Mouse (Mus musculus) CH12F3 (cell line): ENCODE data around the gene Otulin.

Experiments
- in situ Hi-C: fragments of 300-500 bp; cut with MboI; formaldehyde crosslinking; loops from 2 replicates; pipeline ENCODE4 v1.14.3; 2020; ENCODE audit warnings: low sequenced_read_pairs

Gene Otulin

DNA sequence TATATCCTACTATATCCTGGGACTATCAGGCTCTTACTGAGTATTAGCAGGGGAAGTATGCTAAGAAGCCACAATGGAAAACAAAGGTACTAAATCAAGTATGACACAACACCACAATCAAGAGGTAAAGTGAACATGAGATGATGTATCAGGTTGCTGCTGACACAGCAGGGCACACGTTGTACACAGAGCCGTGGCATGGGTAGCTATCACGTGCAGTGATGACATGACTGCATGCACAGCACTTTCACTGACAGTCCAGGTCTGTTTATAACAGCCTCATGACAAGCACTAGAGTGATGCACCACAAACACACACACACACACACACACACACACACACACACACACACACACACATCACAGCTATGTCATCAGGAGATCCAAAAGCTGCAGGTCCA is 13.3 kb downstream of the Otulin start:
- in situ Hi-C loops: no loop called here

DNA sequence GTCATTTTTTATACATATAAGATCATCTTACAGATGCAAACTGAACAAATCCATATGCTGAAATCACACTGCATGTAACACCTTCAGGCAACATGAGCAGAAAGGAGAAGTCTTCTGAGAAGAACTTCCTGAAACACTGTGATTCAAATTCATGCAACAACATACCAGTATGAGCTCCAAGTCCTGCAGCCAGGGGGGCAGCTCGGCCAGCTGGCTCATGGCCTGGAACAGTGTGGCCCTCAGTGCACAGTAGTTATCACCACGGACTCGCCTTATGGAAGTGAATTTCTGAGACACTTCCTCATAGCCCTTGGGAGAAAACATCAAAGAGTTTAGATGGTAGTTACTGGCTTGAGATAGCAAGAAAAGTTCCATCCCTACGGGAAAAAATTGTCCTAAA is 14.3 kb downstream of the Otulin start:
- in situ Hi-C loops: no loop called here

DNA sequence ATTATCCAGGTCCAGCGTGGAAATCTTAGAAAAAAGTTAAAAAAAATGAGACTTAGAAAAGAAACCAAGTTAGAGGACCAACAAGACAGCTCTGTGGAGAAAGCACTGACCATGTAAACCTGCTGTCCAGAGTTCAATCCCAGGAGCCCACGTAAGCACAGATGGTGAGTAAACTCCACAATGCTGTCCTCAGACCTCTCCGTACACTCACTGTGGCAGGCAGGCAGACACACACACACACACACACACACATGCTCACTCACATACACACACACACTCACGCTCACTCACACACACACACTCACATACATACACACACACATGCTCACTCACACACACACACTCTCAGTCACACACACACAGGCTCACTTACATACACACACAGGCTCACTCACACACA is 17.2 kb downstream of the Otulin start:
- in situ Hi-C loops: no loop called here

DNA sequence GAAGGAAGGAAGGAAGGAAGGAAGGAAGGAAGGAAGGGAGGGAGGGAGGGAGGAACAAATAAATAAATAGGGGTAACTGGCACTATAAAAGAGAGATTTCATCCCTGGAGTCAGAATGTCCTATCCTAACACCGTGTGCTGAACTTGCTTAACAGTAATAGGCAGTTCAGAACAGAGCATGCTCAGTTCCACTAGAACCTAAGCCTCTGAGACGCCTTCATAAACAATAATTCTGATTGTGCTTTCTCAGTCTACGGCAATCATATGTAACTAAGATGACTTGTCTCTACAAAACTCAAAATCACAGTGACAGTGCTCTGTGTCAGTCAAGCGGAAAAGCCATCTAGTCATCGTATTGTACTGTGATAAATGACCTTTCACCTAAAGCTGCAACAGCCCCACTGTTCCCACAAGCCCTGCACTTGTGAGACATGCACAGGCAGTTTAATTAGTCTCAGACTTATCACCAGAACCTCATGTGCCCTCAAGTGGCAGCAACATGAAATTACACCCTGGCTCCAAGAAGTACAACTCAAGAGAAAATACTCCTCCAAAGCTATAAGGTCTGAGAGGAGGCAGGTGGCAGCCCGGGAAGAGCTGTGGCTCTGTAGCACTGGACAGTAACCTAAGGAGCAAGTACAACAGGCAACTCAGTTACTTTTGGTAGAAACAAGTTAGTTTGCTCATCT is 17.8 kb downstream of the Otulin start:
- in situ Hi-C loops: no loop called here

DNA sequence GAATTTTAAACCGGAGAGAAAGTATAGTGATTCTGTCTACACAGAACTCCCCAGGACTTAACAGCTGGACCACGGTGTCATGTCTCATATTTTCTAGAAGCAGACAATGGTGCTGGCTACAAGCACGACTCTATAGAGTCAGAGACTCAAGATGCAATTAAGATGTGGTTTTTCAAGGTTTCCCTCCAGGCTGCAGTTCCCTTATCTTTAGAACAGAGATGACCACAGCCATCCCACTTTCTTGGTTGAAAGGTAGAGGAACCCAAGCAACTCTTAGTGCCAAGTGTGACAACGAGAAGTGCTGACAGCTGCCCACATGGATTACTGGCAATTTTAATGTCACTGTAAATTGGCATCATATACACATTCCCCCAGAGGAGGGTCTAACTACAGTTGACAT is 20.9 kb downstream of the Otulin start:
- in situ Hi-C loops: no loop called here

DNA sequence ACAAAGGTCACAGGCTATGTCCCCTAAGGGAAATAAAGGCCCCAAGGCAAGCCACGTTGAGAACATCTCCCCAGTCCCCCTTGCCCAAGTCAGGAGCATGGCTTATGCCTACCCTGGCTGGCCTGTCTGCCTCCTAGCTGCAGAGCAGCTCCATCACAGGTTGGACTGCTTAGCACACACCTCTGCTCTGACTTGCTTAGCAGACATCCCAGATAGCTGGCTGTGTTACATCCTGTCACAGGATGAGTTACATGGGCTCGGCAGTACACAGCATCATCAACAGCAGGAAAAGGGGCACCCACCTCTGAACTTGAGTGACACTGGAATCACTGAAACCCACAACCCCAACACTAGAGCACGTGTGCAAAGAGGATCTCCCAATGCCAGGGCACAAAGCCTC is 25.2 kb downstream of the Otulin start:
- in situ Hi-C loops: no loop called here

DNA sequence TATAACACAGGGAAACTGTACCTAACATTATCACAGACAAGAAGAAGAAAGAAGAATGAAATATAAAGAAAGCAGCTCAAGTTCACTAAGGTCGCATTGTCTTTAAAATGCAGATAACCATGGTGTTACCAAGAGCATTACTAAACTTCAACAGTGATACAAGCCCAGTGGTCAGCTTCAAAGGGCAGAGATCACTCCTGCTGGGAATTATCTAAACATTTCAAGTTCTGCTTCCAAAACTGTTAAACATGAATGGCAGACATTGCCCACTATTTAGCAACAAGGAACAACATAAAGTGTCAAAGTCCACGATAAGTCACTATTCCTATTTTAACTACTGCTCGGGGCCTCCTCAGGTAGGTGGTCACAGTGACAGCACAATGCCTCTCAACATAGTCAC is 25.9 kb downstream of the Otulin start:
- in situ Hi-C loops: no loop called here

DNA sequence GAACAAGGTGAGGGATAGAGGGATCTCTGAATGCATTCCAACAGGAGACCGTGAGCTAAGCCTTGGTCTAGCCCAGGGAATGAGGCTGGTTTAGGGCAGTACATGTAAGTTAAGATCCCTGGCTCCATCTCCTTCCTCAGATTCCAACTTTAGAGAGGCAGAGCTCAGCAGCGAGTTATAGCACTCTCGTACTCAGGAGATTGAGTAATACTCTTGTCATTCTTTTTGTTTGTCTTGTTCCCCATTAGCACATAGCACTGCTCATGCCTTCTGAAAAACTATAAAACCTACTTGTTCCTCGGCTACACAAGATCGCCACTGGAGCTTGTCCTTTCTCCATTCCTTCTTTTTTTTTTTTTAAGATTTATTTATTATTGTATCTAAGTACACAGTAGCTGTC is 30.0 kb downstream of the Otulin start:
- in situ Hi-C loops: no loop called here

DNA sequence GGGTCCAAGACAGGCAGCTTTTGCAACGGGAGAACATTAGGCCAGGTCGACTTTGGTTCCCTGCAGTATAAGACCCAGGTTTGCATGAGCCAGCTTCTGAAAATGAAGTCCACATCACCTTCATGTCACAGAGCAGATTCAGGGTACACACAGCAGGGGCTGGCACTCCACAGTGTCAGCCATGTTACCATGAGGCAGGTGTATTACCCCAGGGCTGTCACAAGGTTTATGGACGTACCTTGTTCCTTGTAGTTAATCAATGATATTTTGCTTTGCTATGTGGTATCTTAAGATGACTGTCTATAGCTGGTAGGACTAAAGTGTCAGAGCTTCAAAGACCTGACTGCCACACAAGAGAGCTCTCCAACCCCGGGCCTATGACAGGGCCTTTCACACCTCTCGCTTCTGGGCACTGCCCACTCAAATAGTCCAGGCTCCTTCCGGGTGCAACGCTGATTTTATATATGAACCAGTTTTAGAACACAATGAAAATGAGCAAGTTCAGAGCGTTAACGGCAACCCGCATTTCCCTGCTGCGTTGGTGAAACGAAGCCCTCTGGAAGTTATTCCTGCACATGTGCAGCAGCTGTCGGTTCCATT is 31.6 kb downstream of the Otulin start:
- in situ Hi-C loops: no loop called here

DNA sequence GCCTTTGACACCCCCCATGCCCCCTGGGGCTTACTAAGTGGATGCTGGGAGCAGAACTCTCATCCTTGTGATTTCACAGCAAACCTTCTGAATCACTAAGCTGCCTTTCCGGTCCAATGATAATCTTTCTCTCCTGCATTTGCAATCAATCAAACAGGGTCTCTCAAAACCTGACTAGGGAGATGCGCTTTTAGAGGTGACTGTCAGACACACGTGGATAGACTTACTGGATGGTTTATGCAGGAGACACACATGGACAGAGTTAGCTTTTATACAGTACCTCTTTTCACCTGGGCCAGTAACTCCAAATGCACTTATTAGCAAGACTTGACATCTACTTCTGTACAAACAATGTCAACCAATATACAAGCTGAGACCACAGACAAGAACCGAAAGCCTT is 33.0 kb downstream of the Otulin start:
- in situ Hi-C loops: no loop called here

DNA sequence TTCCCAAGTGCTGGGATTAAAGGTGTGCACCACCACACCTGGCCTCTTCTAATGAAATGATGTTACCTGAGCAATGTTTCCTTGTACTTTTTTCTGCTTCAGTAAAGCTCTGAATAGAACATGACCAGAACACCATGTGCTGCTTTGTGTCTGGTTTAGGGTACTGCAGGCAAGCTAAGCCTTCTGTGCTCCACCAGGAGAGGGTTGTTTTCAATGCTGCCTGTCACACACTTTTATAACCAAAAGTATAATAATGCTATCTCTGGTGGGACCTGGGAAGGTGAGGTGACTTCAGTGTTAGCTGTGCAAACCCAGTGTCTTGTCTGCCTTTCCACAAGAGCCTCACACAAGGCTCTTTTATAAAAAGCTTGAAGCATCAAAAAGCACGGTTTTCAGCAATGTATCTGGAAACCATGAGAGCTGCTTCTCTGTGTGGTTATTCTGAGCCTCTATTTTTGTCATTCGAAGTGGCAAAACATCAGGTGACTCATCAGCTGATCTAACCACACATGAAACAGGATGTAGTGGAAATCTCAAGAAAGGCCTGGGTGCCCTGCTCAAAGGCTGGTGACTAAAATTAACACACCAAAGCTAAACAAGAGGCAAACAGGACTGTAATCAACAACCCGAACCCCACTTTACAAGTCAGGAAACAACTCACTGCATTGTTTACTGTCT is 33.9 kb downstream of the Otulin start:
- in situ Hi-C loops: no loop called here

DNA sequence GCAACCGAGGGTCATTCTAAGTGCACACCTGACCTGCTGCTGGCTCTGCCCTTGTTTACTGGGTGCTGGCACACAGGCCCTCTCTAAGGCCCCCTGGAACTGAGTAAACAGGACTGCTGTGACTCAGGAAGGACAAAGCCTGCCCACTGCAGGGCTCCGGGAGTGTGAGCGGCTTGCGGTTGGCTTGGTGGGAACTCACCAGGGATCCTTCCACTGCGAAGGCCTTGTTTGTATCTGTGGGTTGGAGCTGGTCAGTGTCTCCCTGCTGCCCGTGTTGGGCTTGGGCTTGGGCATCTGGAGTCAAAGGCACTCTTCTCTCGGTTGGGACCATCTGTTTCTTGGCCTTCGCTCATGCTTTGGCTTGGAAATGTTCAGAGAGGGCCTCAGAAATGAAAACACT is 34.9 kb downstream of the Otulin start:
- in situ Hi-C loops: no loop called here

DNA sequence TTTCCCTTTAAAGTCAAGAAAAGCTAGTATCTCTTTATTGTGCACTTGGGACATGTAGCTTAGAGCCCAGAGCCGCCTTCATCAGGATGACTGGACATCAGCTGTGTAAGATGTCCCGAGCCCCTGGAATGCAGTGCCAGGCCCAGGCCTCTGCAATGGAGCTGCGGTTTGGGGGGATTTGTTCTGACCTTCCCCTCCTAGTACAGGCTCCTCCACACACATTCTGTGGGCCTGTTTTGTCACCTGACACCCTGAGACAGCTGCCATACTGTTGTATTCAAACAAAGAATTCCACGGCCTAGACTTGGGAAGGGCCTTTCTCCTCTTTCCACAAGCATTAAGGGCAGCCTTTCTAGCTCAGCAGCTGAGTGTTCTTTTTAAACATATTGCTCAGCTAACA is 35.5 kb downstream of the Otulin start:
- in situ Hi-C loops: no loop called here

DNA sequence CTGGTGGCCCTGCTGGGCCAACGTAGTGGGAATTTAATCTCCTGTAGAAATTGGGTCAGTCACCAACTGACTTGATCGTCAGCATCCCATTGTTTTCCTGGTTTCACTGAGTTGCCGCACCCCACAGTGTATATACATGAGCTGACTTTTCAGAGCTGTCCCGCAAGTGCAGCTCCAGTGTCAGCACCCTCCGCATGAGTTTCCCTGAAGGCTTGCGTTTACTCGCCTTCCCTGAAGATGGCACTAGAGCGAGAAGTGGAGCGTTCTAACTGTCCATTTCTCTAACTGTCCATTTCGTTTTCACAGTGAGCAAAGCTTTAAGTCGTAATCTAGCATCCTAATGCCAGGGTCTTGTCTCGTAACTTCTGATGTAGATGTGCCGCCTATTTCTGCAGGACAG is 36.8 kb downstream of the Otulin start:
- in situ Hi-C loops: no loop called here

DNA sequence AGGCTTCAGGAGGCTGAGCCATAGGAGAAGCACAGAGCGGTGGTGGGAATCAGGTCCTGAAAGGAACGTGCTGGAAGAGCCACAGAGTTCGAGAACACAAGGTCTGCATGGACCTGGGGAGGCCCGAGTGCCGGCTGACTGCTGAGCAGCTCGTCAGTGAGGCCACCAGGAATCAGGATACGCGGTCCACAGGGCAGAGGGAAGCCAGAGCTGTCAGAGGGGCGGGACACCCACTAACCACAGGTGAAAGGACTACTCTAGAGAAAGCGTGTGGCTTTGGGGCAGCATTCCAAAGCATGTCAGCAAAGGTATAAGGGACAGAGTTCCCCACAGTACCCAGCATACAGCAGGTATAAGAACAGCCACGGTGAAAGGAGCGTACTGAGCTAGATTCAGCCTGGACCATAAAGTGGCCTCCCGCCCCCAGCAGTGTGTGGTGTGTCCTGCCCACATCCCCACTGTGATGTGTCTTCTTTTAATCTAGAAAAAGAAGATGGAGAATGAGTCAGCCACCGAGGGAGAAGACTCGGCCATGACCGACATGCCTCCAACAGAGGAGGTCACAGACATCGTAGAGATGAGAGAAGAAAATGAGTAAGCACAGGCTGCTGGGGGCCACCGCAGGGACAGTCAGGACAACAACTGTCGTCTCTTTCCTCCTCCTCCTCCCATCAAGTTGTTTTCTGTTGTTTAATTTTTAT is 37.7 kb downstream of the Otulin start:
- in situ Hi-C loops: no loop called here

DNA sequence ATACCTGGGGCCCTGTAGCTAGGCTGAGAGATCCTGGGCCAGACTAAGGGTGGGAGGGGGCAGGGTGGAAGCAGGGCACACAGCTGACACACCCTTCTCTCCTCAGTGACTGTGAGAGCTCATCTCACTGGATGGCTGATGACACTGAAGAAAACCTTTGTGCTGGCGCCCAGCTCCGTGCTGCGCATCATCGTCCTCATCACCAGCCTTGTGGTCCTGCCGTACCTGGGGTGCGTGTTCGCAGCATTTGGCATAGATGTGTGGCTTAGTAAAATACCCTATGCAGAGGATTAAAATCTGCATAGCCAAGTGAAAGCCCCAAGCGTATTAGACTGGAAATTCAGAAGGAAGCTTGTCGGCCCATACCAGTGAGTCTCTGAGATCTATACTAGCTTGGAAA is 39.7 kb downstream of the Otulin start:
- in situ Hi-C loops: no loop called here

DNA sequence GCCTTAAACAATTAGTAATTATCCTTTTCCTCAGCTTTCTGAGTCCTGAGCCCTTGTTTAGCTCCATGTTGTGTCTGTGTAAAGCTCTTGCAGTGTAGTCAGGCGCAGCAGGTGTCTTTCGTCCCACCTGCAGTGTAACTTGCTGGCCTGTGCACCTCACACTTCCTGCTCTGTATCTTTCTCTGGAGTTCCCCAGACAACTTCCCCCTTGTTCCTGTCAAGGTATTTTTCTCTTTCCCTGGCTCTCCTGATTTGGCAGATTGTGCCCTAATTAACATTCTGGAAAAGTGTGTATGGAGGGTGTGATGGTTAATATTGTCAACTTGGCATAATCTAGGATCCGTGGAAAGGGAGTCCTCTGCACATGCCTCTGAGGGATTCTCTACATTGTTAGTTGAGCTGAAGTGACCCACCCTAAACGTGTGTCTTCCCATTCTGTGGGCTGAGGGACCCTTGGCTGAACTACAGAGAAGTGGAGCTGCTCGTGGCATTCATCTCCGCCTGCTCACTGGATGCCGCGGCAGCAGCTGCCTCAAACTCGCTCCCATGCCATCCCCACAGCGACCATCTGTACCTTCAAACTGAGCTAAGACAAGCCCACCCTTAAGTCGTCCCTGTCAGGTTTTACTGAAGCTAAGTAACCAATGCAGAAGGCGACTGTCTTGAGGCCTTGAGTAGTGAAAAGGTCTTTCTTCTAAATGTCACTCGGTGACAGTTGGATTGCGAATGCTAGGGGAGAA is 42.2 kb downstream of the Otulin start:
- in situ Hi-C loops: loop anchor here (10.0 kb wide), 1 partner anchor 273 kb away; no protein-coding TSS in a partner anchor

DNA sequence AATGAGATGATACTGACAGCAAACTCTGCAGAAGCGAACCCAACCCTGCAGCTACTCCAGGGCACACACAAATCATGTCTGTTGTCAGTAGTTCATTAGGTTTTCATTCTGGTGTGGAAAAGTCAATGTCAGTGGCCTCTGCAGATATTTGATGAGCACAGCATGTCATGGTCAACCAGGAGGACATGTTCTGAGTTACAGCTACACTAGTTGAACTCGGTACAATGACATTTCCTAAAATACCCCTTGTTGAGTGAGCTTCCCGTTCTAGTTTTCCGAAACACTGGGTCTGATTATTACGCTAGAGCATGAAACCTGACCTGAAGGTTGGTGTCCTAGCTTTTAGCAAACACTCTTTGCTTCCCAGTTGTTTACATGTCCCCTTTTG is 44.4 kb downstream of the Otulin start:
- in situ Hi-C loops: loop anchor here (10.0 kb wide), 1 partner anchor 271 kb away; no protein-coding TSS in a partner anchor

DNA sequence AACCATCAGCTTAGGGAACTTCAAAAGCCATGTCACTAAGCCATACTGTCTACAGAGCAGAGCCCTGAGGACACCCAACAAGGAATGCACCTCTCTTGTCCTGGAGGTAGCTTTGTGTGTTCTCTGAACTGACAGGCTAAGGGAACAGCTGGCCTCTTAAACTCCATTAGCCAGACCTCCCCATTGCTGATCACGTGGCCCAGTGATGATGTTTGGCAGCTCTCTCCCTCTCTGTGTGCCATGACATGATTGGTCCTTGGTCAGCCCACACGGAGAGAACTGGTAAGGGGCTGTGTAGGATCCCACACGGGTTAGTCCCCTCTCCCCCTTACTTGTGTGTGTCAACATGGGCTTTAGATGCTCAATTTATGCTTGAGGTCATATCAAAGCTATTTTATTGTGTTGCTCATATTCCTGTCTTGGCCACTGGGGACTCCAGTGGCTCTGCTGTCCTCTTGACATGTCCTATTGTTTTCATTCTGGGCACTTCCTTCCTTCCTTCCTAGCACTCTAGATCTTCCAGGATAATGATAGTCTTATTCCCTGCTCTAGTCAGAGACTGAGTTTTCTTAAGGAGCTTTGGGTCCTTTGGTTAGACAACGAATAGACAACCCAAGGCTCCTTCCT is 44.9 kb downstream of the Otulin start:
- in situ Hi-C loops: loop anchor here (10.0 kb wide), 1 partner anchor 271 kb away; no protein-coding TSS in a partner anchor

DNA sequence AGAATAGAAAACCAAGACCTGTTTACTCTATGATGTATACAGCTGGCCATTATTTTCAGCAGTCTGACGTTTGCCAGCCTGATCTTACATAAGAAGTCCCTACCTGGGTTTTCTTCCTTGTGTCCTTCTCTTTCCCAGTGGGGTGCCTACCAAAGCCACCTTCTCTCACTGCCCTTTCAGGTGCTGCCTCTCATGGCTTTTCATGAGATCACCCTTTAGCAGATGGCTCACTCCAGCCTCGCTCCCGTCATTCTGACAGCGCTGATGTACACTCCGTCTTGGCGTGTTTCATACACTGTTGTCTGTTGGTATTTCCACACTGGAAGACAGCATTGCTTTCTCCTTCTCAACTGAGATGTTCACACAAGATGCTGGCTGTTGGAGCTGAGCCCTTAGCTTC is 46.9 kb downstream of the Otulin start:
- in situ Hi-C loops: loop anchor here (10.0 kb wide), 1 partner anchor 269 kb away; no protein-coding TSS in a partner anchor
